Mouse (Mus musculus): ENCODE data around the gene Kir3dl1. TPM values are rescaled to one million over a fixed set of nuclear protein-coding genes. Genes with fewer than 3 reads are reported as not detected.
"Not testable (repeated sequence)": the region's sequence is repeated elsewhere in the genome, so short reads cannot be mapped to it uniquely, and the experiment has no call there.

The Kir3dl1 gene
- not detected in 2 replicates for total RNA-seq (2021)
- long read RNA-seq, experiment 1 = 0 reads
- long read RNA-seq, experiment 2 = 0 reads

DNA sequence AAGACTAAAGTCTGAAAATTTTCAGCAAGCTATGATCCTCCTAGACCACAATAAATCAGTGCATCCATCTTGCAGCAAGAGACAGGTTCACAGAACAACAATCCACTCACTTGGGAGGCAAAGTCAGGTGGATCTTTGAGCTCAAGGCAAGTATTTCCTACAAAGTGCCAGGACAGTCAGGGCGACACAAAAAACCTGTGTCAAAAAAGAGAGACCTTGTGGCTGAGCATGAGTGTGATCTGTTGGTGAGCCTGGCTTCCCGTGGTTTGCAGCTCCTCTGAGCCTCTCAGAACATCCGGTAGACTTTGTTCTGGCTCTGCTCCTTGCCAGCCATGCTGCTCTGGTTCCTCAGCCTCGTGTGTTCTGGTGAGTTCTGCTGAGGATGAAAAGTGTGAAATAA is at the start of gene Kir3dl1:
TSS of gene Kir3dl1 (plus strand) at position 301 of the 400 bp plus-strand sequence.
- DNase-seq = not testable (repeated sequence)

DNA sequence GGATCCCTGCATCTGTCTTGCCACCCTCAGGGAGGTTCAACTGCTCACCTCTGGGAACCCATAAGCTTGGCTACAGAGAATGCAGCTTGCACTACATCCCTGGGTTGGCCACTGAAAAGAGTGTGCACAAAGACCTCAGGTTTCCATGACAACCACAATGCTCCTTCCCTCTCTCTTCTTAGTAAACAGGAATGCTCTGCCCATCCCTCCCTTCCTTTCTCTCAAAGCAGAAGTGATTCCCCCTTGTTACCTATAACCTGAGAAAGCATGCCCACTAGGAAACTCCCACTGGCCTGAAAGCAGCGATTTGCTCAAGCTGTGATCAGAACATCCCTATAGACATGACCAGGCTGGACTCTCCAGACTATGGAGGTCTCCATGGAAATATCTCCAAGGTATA is 26.2 kb downstream of the Kir3dl1 start, which contains the start of gene Kir3dl2:
TSS of gene Kir3dl2 (minus strand) at position 101 of the 400 bp plus-strand sequence.
- not testable (repeated sequence) for DNase-seq

DNA sequence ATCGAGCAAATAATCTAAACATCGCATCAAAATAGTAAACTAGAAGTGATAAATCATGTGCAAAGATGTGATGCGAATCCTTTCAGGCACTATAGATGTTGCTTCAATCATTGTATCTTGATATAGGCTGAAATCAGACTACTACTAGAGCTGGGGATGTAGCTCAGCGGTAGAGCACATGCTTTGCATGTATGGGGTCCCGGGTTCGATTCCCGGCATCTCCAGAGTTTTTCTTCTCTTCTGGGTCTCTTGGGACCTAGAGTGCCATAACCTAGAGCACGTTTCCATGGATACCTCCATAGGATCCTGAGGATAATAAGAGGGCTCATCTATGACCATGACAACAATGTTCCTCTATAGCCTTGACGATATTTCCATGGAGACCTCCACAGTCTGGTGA is 51.3 kb downstream of the Kir3dl1 start:
- DNase-seq = not testable (repeated sequence)

Other genes with a start within 250 kb of the Kir3dl1 start
- gene Bex3, start 247.7 kb upstream of the Kir3dl1 start, total RNA-seq (2021) = 190 and 238 TPM in 2 replicates
- gene Kir3dl2, start 26.1 kb downstream of the Kir3dl1 start, total RNA-seq (2021) = not detected in 2 replicates
- gene Tceal3, start 72.8 kb downstream of the Kir3dl1 start, total RNA-seq (2021) = 39.4 and 39.8 TPM in 2 replicates
- gene Tceal1, start 190.0 kb downstream of the Kir3dl1 start, total RNA-seq (2021) = 6.9 and 7.6 TPM in 2 replicates
- gene Morf4l2, start 225.7 kb downstream of the Kir3dl1 start, total RNA-seq (2021) = 321 and 346 TPM in 2 replicates

All from adrenal gland, postnatal 14 days (tissue).